Mouse (Mus musculus) hindbrain, embryonic 11.5 days (tissue): ENCODE measurements around the gene Ranbp17. TPM values are rescaled to one million over a fixed set of nuclear protein-coding genes. Genes with fewer than 3 reads are reported as not detected.

Experiments
- ATAC-seq: fragments of 200-750 bp; cut with Nextera tagmentation; 2 replicates; pipeline ENCODE4 v1.8.0; 2017; ENCODE audit warnings: mild to moderate bottlenecking, moderate TSS enrichment, moderate library complexity; ENCODE audit not compliant: low FRiP score
- DNase-seq: peaks from one replicate; pipeline ENCODE4 v3.0.0-alpha.2; 2015; ENCODE audit warnings: low spot score
- H3K27ac ChIP-seq: fragments of 300-500 bp; sonication (generic); 2 replicates; pipeline ENCODE4 v1.5.1; 2014; ENCODE audit warnings: mild to moderate bottlenecking, low read depth, low read length
- H3K27me3 ChIP-seq: fragments of 300-500 bp; sonication (generic); 2 replicates; pipeline ENCODE4 v1.6.1; 2014; ENCODE audit warnings: mild to moderate bottlenecking, low read length, moderate library complexity, mixed read lengths; ENCODE audit not compliant: control insufficient read depth, insufficient read depth
- H3K36me3 ChIP-seq: fragments of 300-500 bp; sonication (generic); 2 replicates; pipeline ENCODE4 v1.6.1; 2014; ENCODE audit warnings: mild to moderate bottlenecking, low read length, moderate library complexity, mixed read lengths; ENCODE audit not compliant: control insufficient read depth, insufficient read depth
- H3K4me1 ChIP-seq: fragments of 300-500 bp; sonication (generic); replicated peaks from 2 replicates; pipeline ENCODE4 v1.6.1; 2014; ENCODE audit warnings: low read length, mixed read lengths; ENCODE audit not compliant: control insufficient read depth, insufficient read depth
- H3K4me2 ChIP-seq: fragments of 300-500 bp; sonication (generic); replicated peaks from 2 replicates; pipeline ENCODE4 v1.6.1; 2014; ENCODE audit warnings: mild to moderate bottlenecking, low read depth, low read length
- H3K4me3 ChIP-seq: fragments of 300-500 bp; sonication (generic); 2 replicates; pipeline ENCODE4 v1.5.1; 2014; ENCODE audit warnings: low read depth, low read length
- H3K9ac ChIP-seq: fragments of 300-500 bp; sonication (generic); 2 replicates; pipeline ENCODE4 v1.6.1; 2014; ENCODE audit warnings: low read depth, low read length
- H3K9me3 ChIP-seq: fragments of 300-500 bp; sonication (generic); 2 replicates; pipeline ENCODE4 v1.6.1; 2016; ENCODE audit warnings: low read length; ENCODE audit not compliant: control insufficient read depth
- WGBS: fragments of 180-500 bp; shearing (Covaris S2); extraction: QIAGEN DNeasy Blood & Tissue Kit; methylation state at CpG from one replicate; pipeline ENCODE4 v1.1.7; 2014; 5-methylcytosine and 5-hydroxymethylcytosine counted together
- polyA plus RNA-seq: library from polyadenylated mRNA; unstranded; fragments of >200 nt; fragmentation: Nextera tagmentation; extraction: Ambion mirVana; gene quantifications from 2 replicates; pipeline ENCODE4 v1.2.1, GENCODE M21; 2014

Ranbp17 gene
- polyA plus RNA-seq, 1 experiment from 2014 or later, result 14.8 TPM

GRCm38 (mm10) chr11:33195531-33196446 lies 317.8 kb downstream of the Ranbp17 start:
- peaks cover 84% of the 10 kb centered on the region for H3K27me3 ChIP-seq
- no peaks in the 10 kb centered on the region for H3K9me3 ChIP-seq
- H3K9ac ChIP-seq, result no peak overlapping the region
- DNase-seq, result peak; percentile 58
- 3% methylated on average over 25 of the region's 25 CpGs for WGBS
- H3K4me3 ChIP-seq, result no peak overlapping the region
- H3K27ac ChIP-seq, result no peak overlapping the region
- no peak overlapping the region for H3K4me2 ChIP-seq
- ATAC-seq, result peak; percentile 39; the same call in 1 of the 2 replicates
- H3K36me3 ChIP-seq, result no peaks in the 10 kb centered on the region
- H3K4me1 ChIP-seq, result peaks cover 8% of the 10 kb centered on the region

DNA sequence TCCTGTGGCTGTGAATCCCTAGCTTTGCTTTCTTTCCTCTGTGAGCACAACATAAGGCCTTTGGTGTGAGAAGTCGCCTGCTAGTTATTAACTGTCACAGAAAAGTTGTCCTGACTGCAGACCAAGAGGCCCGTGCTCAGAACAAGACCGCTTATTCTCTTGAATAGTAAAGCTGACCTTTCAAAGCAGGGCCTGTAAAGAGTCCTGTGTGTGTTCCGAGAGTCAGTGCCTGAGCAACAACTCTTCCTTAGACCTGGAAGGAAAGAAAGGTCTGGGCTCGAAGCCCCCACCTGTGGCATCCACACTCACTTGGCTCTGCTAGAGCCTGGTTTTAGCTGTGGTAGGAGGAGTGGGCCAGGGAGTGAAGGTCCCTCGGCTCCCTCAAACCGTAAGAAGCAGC lies 318.5 kb downstream of the Ranbp17 start:
- DNase-seq (peak; percentile 38), ATAC-seq (no peak)
- Histone ChIP-seq H3K4me2 (no peak overlapping the region), H3K4me3 (no peak overlapping the region), H3K4me1 (peaks cover 1% of the 10 kb centered on the region), H3K9me3 (no peaks in the 10 kb centered on the region), H3K36me3 (no peaks in the 10 kb centered on the region), H3K9ac (no peak overlapping the region), H3K27me3 (peaks cover 78% of the 10 kb centered on the region), H3K27ac (no peak overlapping the region)
- WGBS, result 14% methylated on average over 7 of the region's 7 CpGs

DNA sequence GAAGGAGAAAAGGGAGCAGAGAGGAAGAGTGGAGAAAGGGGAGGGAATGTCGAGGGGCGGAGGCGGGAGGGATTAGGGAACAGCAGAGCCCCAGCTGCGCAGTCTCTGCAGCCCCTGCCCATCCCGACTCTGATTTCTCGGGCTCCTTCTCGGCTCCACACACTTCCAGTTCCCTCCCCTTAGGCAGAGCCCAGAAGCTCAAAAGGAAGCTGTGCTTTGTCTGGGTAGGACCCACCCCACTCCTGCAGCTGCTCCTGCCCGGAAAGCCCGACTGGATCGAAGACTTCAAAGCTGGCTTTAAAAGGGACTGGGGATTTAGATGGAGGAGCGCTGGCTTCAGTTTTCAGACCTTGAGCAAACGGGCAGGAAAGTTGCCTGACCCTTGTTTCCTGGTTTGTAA lies 319.9 kb downstream of the Ranbp17 start:
- Histone ChIP-seq H3K9me3 (no peaks in the 10 kb centered on the region), H3K36me3 (no peaks in the 10 kb centered on the region), H3K27ac (no peak overlapping the region), H3K27me3 (peaks cover 66% of the 10 kb centered on the region), H3K4me3 (no peak overlapping the region), H3K9ac (no peak overlapping the region), H3K4me1 (no peaks in the 10 kb centered on the region; the same call in 1 of the 2 replicates), H3K4me2 (no peak overlapping the region)
- ATAC-seq, result peak; percentile 41; the same call in 1 of the 2 replicates
- DNase-seq, result peak; percentile 54
- WGBS, result 4% methylated on average over 12 of the region's 12 CpGs

- no peak for DNase-seq
- WGBS, result 72% methylated on average over 3 of the region's 3 CpGs
- Histone ChIP-seq H3K4me1 (0 out of 2 replicates have a peak, but pooled peaks cover 2% of the 10 kb centered on the region), H3K27me3 (peaks cover 5% of the 10 kb centered on the region; the same call in 1 of the 2 replicates), H3K9ac (no peak overlapping the region), H3K27ac (no peak overlapping the region), H3K4me2 (no peak overlapping the region), H3K36me3 (no peaks in the 10 kb centered on the region), H3K9me3 (no peaks in the 10 kb centered on the region), H3K4me3 (no peak overlapping the region)
- no peak for ATAC-seq
Observed at GRCm38 (mm10) chr11:33181804-33182203, 331.7 kb downstream of the Ranbp17 start.

DNA sequence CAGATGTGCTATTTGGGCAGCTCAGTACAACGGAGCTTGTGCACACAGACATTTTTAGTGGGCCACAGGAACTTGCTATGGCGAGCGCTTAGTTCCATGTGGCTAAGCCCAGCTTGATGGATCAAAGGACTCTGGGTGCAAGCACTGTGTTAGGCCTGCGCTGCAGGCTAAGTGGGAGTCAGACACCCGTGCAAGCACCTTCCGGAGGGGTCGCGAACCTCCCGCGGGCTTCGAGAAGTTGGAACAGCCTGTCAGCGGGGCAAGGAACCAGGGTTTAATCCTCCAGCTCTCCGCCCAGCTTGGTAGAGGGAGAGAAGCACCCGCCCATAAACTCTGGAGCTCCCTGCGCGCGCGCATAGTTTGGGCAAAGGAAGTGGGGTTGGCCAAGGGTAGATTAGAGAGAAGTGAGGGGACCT lies 332.8 kb downstream of the Ranbp17 start:
- DNase-seq, result peak; percentile 45
- 0 out of 2 replicates have a peak, but pooled peaks cover 2% of the 10 kb centered on the region for H3K4me1 ChIP-seq
- H3K9me3 ChIP-seq, result no peaks in the 10 kb centered on the region
- H3K27me3 ChIP-seq, result peaks cover 5% of the 10 kb centered on the region; the same call in 1 of the 2 replicates
- H3K4me2 ChIP-seq, result peak overlapping the region; percentile 27
- WGBS, result 3% methylated on average over 18 of the region's 18 CpGs
- H3K27ac ChIP-seq, result no peak overlapping the region
- no peaks in the 10 kb centered on the region for H3K36me3 ChIP-seq
- ATAC-seq, result peak; percentile 40; the same call in 1 of the 2 replicates
- H3K9ac ChIP-seq, result no peak overlapping the region
- H3K4me3 ChIP-seq, result no peak overlapping the region

DNA sequence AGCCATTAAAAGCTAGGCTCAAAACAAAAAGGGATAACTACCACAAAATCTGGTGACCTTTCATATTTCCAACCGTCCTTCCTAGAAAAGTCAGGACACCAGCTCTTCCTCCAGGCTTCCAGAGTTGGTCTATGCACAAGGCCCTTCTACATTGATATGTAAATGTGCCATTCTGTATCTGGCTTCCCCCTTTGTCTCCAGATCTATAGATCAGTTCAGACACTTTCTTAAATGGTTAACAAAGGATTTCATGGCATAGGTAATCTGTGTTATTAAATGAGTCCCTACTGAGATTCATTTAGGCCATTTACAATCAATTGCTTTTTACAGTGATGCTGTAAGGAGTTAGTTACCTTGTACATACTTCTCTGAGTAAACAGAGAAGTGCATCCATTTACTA lies 333.7 kb downstream of the Ranbp17 start:
- no peaks in the 10 kb centered on the region for H3K9me3 ChIP-seq
- H3K27ac ChIP-seq, result no peak overlapping the region
- H3K4me3 ChIP-seq, result no peak overlapping the region
- DNase-seq, result no peak
- H3K9ac ChIP-seq, result no peak overlapping the region
- H3K4me2 ChIP-seq, result no peak overlapping the region
- no peaks in the 10 kb centered on the region for H3K36me3 ChIP-seq
- H3K4me1 ChIP-seq, result 0 out of 2 replicates have a peak, but pooled peaks cover 2% of the 10 kb centered on the region
- ATAC-seq, result no peak
- H3K27me3 ChIP-seq, result peaks cover 5% of the 10 kb centered on the region; the same call in 1 of the 2 replicates
- WGBS, result 21% methylated on average over 1 of the region's 1 CpGs

- ATAC-seq, result peak; percentile 57; the same call in 1 of the 2 replicates
- Histone ChIP-seq H3K27me3 (peaks cover 5% of the 10 kb centered on the region; the same call in 1 of the 2 replicates), H3K27ac (no peak overlapping the region), H3K4me2 (no peak overlapping the region), H3K4me1 (0 out of 2 replicates have a peak, but pooled peaks cover 2% of the 10 kb centered on the region), H3K9ac (no peak overlapping the region), H3K36me3 (no peaks in the 10 kb centered on the region), H3K9me3 (no peaks in the 10 kb centered on the region), H3K4me3 (no peak overlapping the region)
- peak; percentile 72 for DNase-seq
- 30% methylated on average over 20 of the region's 20 CpGs for WGBS
Observed at GRCm38 (mm10) chr11:33176525-33177245, 336.9 kb downstream of the Ranbp17 start.

DNA sequence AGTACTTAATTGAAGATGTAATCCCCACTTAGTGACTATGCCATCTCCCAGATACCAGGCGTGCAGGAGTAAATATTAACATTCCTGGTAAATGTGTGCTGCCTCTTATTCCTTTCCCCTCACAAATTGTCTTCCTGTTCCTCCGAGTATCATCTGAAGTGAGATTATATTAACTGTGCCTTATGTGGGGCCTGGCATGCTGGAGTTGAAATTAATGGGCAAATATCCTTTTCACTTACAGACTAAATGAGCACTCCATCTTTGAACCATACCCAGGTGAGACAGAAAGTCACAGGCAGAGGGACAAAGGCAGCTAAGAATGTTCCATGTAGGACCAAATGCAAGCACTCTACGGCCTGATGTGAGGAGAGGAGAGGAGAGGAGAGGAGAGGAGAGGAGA lies 337.8 kb downstream of the Ranbp17 start:
- Histone ChIP-seq H3K27me3 (no peaks in the 10 kb centered on the region; the same call in 1 of the 2 replicates), H3K9ac (no peak overlapping the region), H3K4me2 (no peak overlapping the region), H3K36me3 (no peaks in the 10 kb centered on the region), H3K9me3 (no peaks in the 10 kb centered on the region), H3K27ac (no peak overlapping the region), H3K4me1 (no peaks in the 10 kb centered on the region), H3K4me3 (no peak overlapping the region)
- WGBS, result 79% methylated on average over 2 of the region's 3 CpGs
- DNase-seq (no peak), ATAC-seq (no peak)
